In the genomic region with DNA sequence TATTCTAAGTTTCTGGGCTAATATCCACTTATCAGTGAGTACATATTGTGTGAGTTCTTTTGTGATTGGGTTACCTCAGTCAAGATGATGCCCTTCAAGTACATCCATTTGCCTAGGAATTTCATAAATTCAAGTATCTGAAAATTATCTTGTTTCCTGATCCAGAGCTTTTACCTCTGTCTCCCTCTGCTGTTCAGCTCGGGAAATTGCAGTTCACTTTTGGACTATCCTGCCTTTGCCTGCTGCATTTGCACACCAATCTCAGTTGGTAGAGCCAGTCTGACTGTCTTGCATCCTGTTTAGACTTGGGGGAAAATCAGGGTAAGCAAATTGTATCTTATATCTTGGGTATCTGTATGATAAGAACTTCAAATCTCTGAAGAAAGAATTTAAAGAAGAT, we compare ENCODE assay signal across 8 mouse cellular contexts. TPM values are rescaled to one million over a fixed set of nuclear protein-coding genes. Genes with fewer than 3 reads are reported as not detected.
DNase-seq lines count a peak whose midpoint lies in the region; ATAC-seq and TF ChIP-seq lines count a peak whose summit lies in the region.
"Not testable (repeated sequence)": the region's sequence is repeated elsewhere in the genome, so short reads cannot be mapped to it uniquely, and the experiment has no call there.

No protein-coding gene starts in this region.

- peak; percentile 49 for TF ChIP-seq RAD21 in MEL (IDR thresholded peaks at IDR 0.05; ENCODE audit: low read depth, low read length)

- not testable (repeated sequence) for H3K27me3 ChIP-seq in MEL (ENCODE audit: control insufficient read depth in 1 of 2, insufficient read depth in 2 of 2, low read length in 2 of 2); heart, postnatal 0 days (ENCODE audit: control insufficient read depth, insufficient read depth, low read length); lung, postnatal 0 days (replicated peaks; ENCODE audit: insufficient read depth, low read length); neural tube, embryonic 11.5 days (ENCODE audit: control insufficient read depth, insufficient read depth, low read length)

- ATAC-seq in heart, postnatal 0 days (ENCODE audit: insufficient read depth, low read depth); lung, postnatal 0 days; neural tube, embryonic 11.5 days (ENCODE audit: insufficient read depth, low FRiP score, low TSS enrichment): not testable (repeated sequence)

- H3K9me3 ChIP-seq in MEL (replicated peaks; ENCODE audit: insufficient read depth, low read length); heart, postnatal 0 days (replicated peaks; ENCODE audit: control insufficient read depth, low read length); lung, postnatal 0 days (ENCODE audit: low read length); neural tube, embryonic 11.5 days (ENCODE audit: control insufficient read depth, low read length): not testable (repeated sequence)

- not testable (repeated sequence) for H3K4me3 ChIP-seq in MEL (ENCODE audit: control insufficient read depth in 1 of 2, insufficient read depth in 1 of 2, low read depth in 2 of 2, low read length in 2 of 2); heart, postnatal 0 days (ENCODE audit: low read depth, low read length); lung, postnatal 0 days (ENCODE audit: low read depth, low read length); neural tube, embryonic 11.5 days (ENCODE audit: low read depth, low read length)

- DNase-seq in 3T3-L1 (ENCODE audit: low read depth, low spot score) (peak; percentile 71), MEL (ENCODE audit: low read depth, low spot score) (peak; percentile 49)
- DNase-seq in adrenal gland, postnatal 36 days = peak; percentile 7 to 10
- DNase-seq in embryo, embryonic 9.5 days (ENCODE audit: extremely low spot score) = peak; percentile 5
- DNase-seq in heart, postnatal 0 days (ENCODE audit: low spot score) = not testable (repeated sequence)
- DNase-seq in kidney, adult 9 months = peak; percentile 26
- peak; percentile 46 for DNase-seq in lung, postnatal 0 days (ENCODE audit: low spot score)
- DNase-seq in neural tube, embryonic 11.5 days (ENCODE audit: low spot score) = peak; percentile 13

- not testable (repeated sequence) for H3K27ac ChIP-seq in MEL (ENCODE audit: control insufficient read depth, low read depth, low read length); heart, postnatal 0 days (ENCODE audit: low read depth); lung, postnatal 0 days (ENCODE audit: low read length); neural tube, embryonic 11.5 days (ENCODE audit: low read depth, low read length)

- not testable (repeated sequence) for H3K36me3 ChIP-seq in MEL (ENCODE audit: control insufficient read depth in 1 of 2, insufficient read depth in 2 of 2, low read length in 2 of 2); heart, postnatal 0 days (replicated peaks; ENCODE audit: control insufficient read depth, insufficient read depth, low read length); lung, postnatal 0 days (ENCODE audit: insufficient read depth, low read length); neural tube, embryonic 11.5 days (ENCODE audit: control insufficient read depth, insufficient read depth, low read length)

- TF ChIP-seq EP300 in MEL (IDR thresholded peaks at IDR 0.05; ENCODE audit: low read depth in 1 of 2, low read length in 2 of 2); heart, postnatal 0 days (IDR thresholded peaks at IDR 0.05; ENCODE audit: low read depth); lung, postnatal 0 days (IDR thresholded peaks at IDR 0.05): not testable (repeated sequence)

- H3K79me2 ChIP-seq in MEL (ENCODE audit: control insufficient read depth, insufficient read depth, low read length, poor library complexity) = not testable (repeated sequence)

- H3K4me2 ChIP-seq in heart, postnatal 0 days (ENCODE audit: low read depth, low read length); lung, postnatal 0 days (replicated peaks; ENCODE audit: low read depth, low read length); neural tube, embryonic 11.5 days (ENCODE audit: low read depth): not testable (repeated sequence)

- not testable (repeated sequence) for TF ChIP-seq POLR2A in MEL (IDR thresholded peaks at IDR 0.05; ENCODE audit: control insufficient read depth in 1 of 2, insufficient read depth in 1 of 2, low read depth in 1 of 2, low read length in 2 of 2, poor library complexity in 1 of 2)

- H3K9ac ChIP-seq in MEL (ENCODE audit: control insufficient read depth, low read depth, low read length, poor library complexity, severe bottlenecking); heart, postnatal 0 days (replicated peaks; ENCODE audit: low read depth, low read length); lung, postnatal 0 days (replicated peaks; ENCODE audit: low read depth); neural tube, embryonic 11.5 days (ENCODE audit: low read length): not testable (repeated sequence)

- peak; percentile 21 to 50 (median 42); a peak in 5 of 6 replicates for TF ChIP-seq CTCF in MEL (IDR thresholded peaks at IDR 0.05 in 2 of 3, conservative IDR thresholded peaks at IDR 0.05 in 1 of 3; ENCODE audit: control insufficient read depth in 1 of 3, insufficient read depth in 1 of 3, low read depth in 2 of 3, low read length in 3 of 3, poor library complexity in 1 of 3, severe bottlenecking in 1 of 3)
- TF ChIP-seq CTCF in heart, postnatal 0 days (IDR thresholded peaks at IDR 0.05; ENCODE audit: low read depth) = peak; percentile 53
- TF ChIP-seq CTCF in lung, postnatal 0 days (IDR thresholded peaks at IDR 0.05) = peak; percentile 74

- 3% methylated on average over 1 of the region's 1 CpGs for WGBS in heart, postnatal 0 days
- WGBS in lung, postnatal 0 days = 0% methylated on average over 1 of the region's 1 CpGs
- WGBS in neural tube, embryonic 11.5 days = 3% methylated on average over 1 of the region's 1 CpGs

- H3K4me1 ChIP-seq in MEL (ENCODE audit: control insufficient read depth in 1 of 2, insufficient read depth in 2 of 2, low read length in 2 of 2); heart, postnatal 0 days (ENCODE audit: control insufficient read depth, insufficient read depth); lung, postnatal 0 days (ENCODE audit: insufficient read depth, low read depth, low read length); neural tube, embryonic 11.5 days (ENCODE audit: control insufficient read depth, insufficient read depth, low read length): not testable (repeated sequence)

TF ChIP-seq in MEL, 35 proteins besides CTCF, POLR2A, EP300 and RAD21:
- TF ChIP-seq ZC3H11A (IDR thresholded peaks at IDR 0.05; ENCODE audit: low read depth, low read length) (peak; percentile 14; the same call in 1 of the 2 replicates), SMC3 (IDR thresholded peaks at IDR 0.05; ENCODE audit: low read depth, low read length) (peak; percentile 58)
TF ChIP-seq in MEL: peak in this region for 2; not testable (repeated sequence) for 33.

RNA-seq across cellular contexts. Expression of gene Zfp40, which starts 6.8 kb away (rescaled TPM):
- total RNA-seq in MEL (2012; rRNA removed) = 0.85 and 0.89 TPM in 2 replicates
- polyA plus RNA-seq in MEL (2012; ENCODE audit: insufficient read depth in 1 of 2, insufficient read length in 2 of 2, low read depth in 1 of 2, low replicate concordance in 2 of 2, missing spikeins in 1 of 2) = 1 to 10 TPM in 1 of 2 experiments, not detected in 1; 1.3 TPM
- total RNA-seq in adrenal gland, postnatal 36 days (2021) = 1 to 10 TPM; 6.4 to 6.6 TPM
- 3.4 and 4.8 TPM in 2 replicates for total RNA-seq in heart, postnatal 0 days (2014; rRNA removed; ENCODE audit: low replicate concordance)
- polyA plus RNA-seq in heart, postnatal 0 days (2015; fragmentation: Nextera tagmentation; extraction: Ambion mirVana) = 6.1 and 7.1 TPM in 2 replicates
- polyA plus RNA-seq in lung, postnatal 0 days (2015; fragmentation: Nextera tagmentation; extraction: Ambion mirVana) = 7.5 and 8.0 TPM in 2 replicates
- polyA plus RNA-seq in neural tube, embryonic 11.5 days (2014; fragmentation: Nextera tagmentation; extraction: Ambion mirVana) = 18.0 and 19.5 TPM in 2 replicates
